Mouse (Mus musculus): ENCODE results near the gene Hcrtr1. TPM values are rescaled to one million over a fixed set of nuclear protein-coding genes. Genes with fewer than 3 reads are reported as not detected.

The Hcrtr1 gene
- polyA plus RNA-seq, 1 experiment from 2014 or later = not detected

- Histone ChIP-seq H3K27me3 (peaks cover 14% of the 10 kb centered on the region), H3K4me2 (replicated peaks) (no peak overlapping the region), H3K36me3 (peaks cover 26% of the 10 kb centered on the region), H3K4me3 (no peak overlapping the region), H3K27ac (no peak overlapping the region), H3K9ac (no peak overlapping the region), H3K4me1 (no peaks in the 10 kb centered on the region), H3K9me3 (no peaks in the 10 kb centered on the region)
- WGBS = 85% methylated on average over 7 of the region's 7 CpGs
- no peak for ATAC-seq (ENCODE audit: low FRiP score, low read depth)
Measured at GRCm38 (mm10) chr4:130131448-130132105, 7.6 kb downstream of the Hcrtr1 start.

- Histone ChIP-seq H3K4me1 (no peaks in the 10 kb centered on the region), H3K27me3 (peaks cover 6% of the 10 kb centered on the region), H3K4me2 (replicated peaks) (no peak overlapping the region), H3K27ac (no peak overlapping the region), H3K36me3 (peaks cover 33% of the 10 kb centered on the region), H3K4me3 (no peak overlapping the region), H3K9me3 (no peaks in the 10 kb centered on the region), H3K9ac (no peak overlapping the region)
- 55% methylated on average over 13 of the region's 13 CpGs for WGBS
- no peak for ATAC-seq (ENCODE audit: low FRiP score, low read depth)
Measured at GRCm38 (mm10) chr4:130130641-130131350, 8.4 kb downstream of the Hcrtr1 start.

GRCm38 (mm10) chr4:130130082-130130481 is 9.1 kb downstream of the Hcrtr1 start:
- H3K9ac ChIP-seq = no peak overlapping the region
- no peak for ATAC-seq (ENCODE audit: low FRiP score, low read depth)
- no peak overlapping the region for H3K27ac ChIP-seq
- no peaks in the 10 kb centered on the region for H3K9me3 ChIP-seq
- 61% methylated on average over 10 of the region's 10 CpGs for WGBS
- H3K4me3 ChIP-seq = no peak overlapping the region
- H3K36me3 ChIP-seq = peaks cover 40% of the 10 kb centered on the region
- H3K4me2 ChIP-seq (replicated peaks) = no peak overlapping the region
- no peaks in the 10 kb centered on the region for H3K4me1 ChIP-seq
- H3K27me3 ChIP-seq = no peaks in the 10 kb centered on the region

GRCm38 (mm10) chr4:130128907-130129306 is 10.3 kb downstream of the Hcrtr1 start:
- no peak overlapping the region for H3K27ac ChIP-seq
- no peak overlapping the region for H3K4me3 ChIP-seq
- no peak overlapping the region for H3K4me2 ChIP-seq (replicated peaks)
- peaks cover 52% of the 10 kb centered on the region for H3K36me3 ChIP-seq
- H3K9ac ChIP-seq = no peak overlapping the region
- 84% methylated on average over 5 of the region's 5 CpGs for WGBS
- no peak for ATAC-seq (ENCODE audit: low FRiP score, low read depth)
- H3K4me1 ChIP-seq = no peaks in the 10 kb centered on the region
- no peaks in the 10 kb centered on the region for H3K9me3 ChIP-seq
- H3K27me3 ChIP-seq = no peaks in the 10 kb centered on the region

GRCm38 (mm10) chr4:130125935-130126334 is 13.2 kb downstream of the Hcrtr1 start:
- Histone ChIP-seq H3K4me3 (no peak overlapping the region), H3K9ac (no peak overlapping the region), H3K36me3 (peaks cover 82% of the 10 kb centered on the region), H3K4me1 (no peaks in the 10 kb centered on the region), H3K27ac (no peak overlapping the region), H3K4me2 (replicated peaks) (no peak overlapping the region), H3K9me3 (no peaks in the 10 kb centered on the region), H3K27me3 (no peaks in the 10 kb centered on the region)
- WGBS = 39% methylated on average over 5 of the region's 5 CpGs
- no peak for ATAC-seq (ENCODE audit: low FRiP score, low read depth)

GRCm38 (mm10) chr4:130125164-130125563 is 14.0 kb downstream of the Hcrtr1 start:
- H3K36me3 ChIP-seq = peaks cover 83% of the 10 kb centered on the region
- H3K9me3 ChIP-seq = no peaks in the 10 kb centered on the region
- no peaks in the 10 kb centered on the region for H3K27me3 ChIP-seq
- H3K4me1 ChIP-seq = no peaks in the 10 kb centered on the region
- WGBS = 93% methylated on average over 6 of the region's 6 CpGs
- H3K27ac ChIP-seq = no peak overlapping the region
- ATAC-seq (ENCODE audit: low FRiP score, low read depth) = no peak
- no peak overlapping the region for H3K4me2 ChIP-seq (replicated peaks)
- no peak overlapping the region for H3K4me3 ChIP-seq
- no peak overlapping the region for H3K9ac ChIP-seq

- Histone ChIP-seq H3K27me3 (no peaks in the 10 kb centered on the region), H3K36me3 (peaks cover 82% of the 10 kb centered on the region), H3K4me2 (replicated peaks) (no peak overlapping the region), H3K4me3 (no peak overlapping the region), H3K9me3 (no peaks in the 10 kb centered on the region), H3K9ac (no peak overlapping the region), H3K4me1 (no peaks in the 10 kb centered on the region), H3K27ac (no peak overlapping the region)
- ATAC-seq (ENCODE audit: low FRiP score, low read depth) = no peak
- 89% methylated on average over 4 of the region's 4 CpGs for WGBS
Measured at GRCm38 (mm10) chr4:130124110-130124509, 15.0 kb downstream of the Hcrtr1 start.

GRCm38 (mm10) chr4:130123020-130123419 is 16.1 kb downstream of the Hcrtr1 start:
- H3K4me2 ChIP-seq (replicated peaks) = no peak overlapping the region
- 91% methylated on average over 5 of the region's 5 CpGs for WGBS
- ATAC-seq (ENCODE audit: low FRiP score, low read depth) = no peak
- H3K36me3 ChIP-seq = peaks cover 72% of the 10 kb centered on the region
- no peaks in the 10 kb centered on the region for H3K9me3 ChIP-seq
- no peak overlapping the region for H3K27ac ChIP-seq
- no peaks in the 10 kb centered on the region for H3K4me1 ChIP-seq
- H3K4me3 ChIP-seq = no peak overlapping the region
- no peaks in the 10 kb centered on the region for H3K27me3 ChIP-seq
- H3K9ac ChIP-seq = no peak overlapping the region

- Histone ChIP-seq H3K4me1 (no peaks in the 10 kb centered on the region), H3K36me3 (peaks cover 64% of the 10 kb centered on the region), H3K4me2 (replicated peaks) (no peak overlapping the region), H3K4me3 (no peak overlapping the region), H3K9me3 (no peaks in the 10 kb centered on the region), H3K27me3 (no peaks in the 10 kb centered on the region), H3K27ac (no peak overlapping the region), H3K9ac (no peak overlapping the region)
- no peak for ATAC-seq (ENCODE audit: low FRiP score, low read depth)
- WGBS = 73% methylated on average over 8 of the region's 8 CpGs
Measured at GRCm38 (mm10) chr4:130121560-130121959, 17.6 kb downstream of the Hcrtr1 start.

- ATAC-seq (ENCODE audit: low FRiP score, low read depth) = no peak
- no peaks in the 10 kb centered on the region for H3K9me3 ChIP-seq
- no peaks in the 10 kb centered on the region for H3K27me3 ChIP-seq
- H3K36me3 ChIP-seq = peaks cover 56% of the 10 kb centered on the region
- H3K4me3 ChIP-seq = no peak overlapping the region
- 86% methylated on average over 4 of the region's 4 CpGs for WGBS
- no peak overlapping the region for H3K4me2 ChIP-seq (replicated peaks)
- H3K9ac ChIP-seq = no peak overlapping the region
- no peak overlapping the region for H3K27ac ChIP-seq
- H3K4me1 ChIP-seq = no peaks in the 10 kb centered on the region
Measured at GRCm38 (mm10) chr4:130120752-130121151, 18.4 kb downstream of the Hcrtr1 start.

GRCm38 (mm10) chr4:130112732-130113131 is 26.4 kb downstream of the Hcrtr1 start:
- ATAC-seq (ENCODE audit: low FRiP score, low read depth) = no peak

GRCm38 (mm10) chr4:130112299-130112698 is 26.9 kb downstream of the Hcrtr1 start:
- peaks cover 10% of the 10 kb centered on the region for H3K36me3 ChIP-seq
- no peak for ATAC-seq (ENCODE audit: low FRiP score, low read depth)
- H3K27me3 ChIP-seq = no peaks in the 10 kb centered on the region
- H3K9ac ChIP-seq = no peak overlapping the region
- peaks cover 20% of the 10 kb centered on the region for H3K4me1 ChIP-seq
- H3K4me3 ChIP-seq = no peak overlapping the region
- H3K9me3 ChIP-seq = no peaks in the 10 kb centered on the region
- H3K4me2 ChIP-seq (replicated peaks) = no peak overlapping the region
- H3K27ac ChIP-seq = no peak overlapping the region
- WGBS = 84% methylated on average over 7 of the region's 7 CpGs

More at GRCm38 (mm10) chr4:130112732-130113131, 26.4 kb downstream of the Hcrtr1 start:
- H3K27me3 ChIP-seq = no peaks in the 10 kb centered on the region
- no peak overlapping the region for H3K4me3 ChIP-seq
- H3K36me3 ChIP-seq = peaks cover 14% of the 10 kb centered on the region
- no peak overlapping the region for H3K27ac ChIP-seq
- 88% methylated on average over 1 of the region's 1 CpGs for whole genome bisulfite sequencing
- peaks cover 20% of the 10 kb centered on the region for H3K4me1 ChIP-seq
- no peak overlapping the region for H3K4me2 ChIP-seq (replicated peaks)
- H3K9ac ChIP-seq = no peak overlapping the region
- H3K9me3 ChIP-seq = no peaks in the 10 kb centered on the region

All from limb, embryonic 13.5 days (tissue).